Mouse (Mus musculus) testis, adult 2 months (tissue): ENCODE data around the gene Map2. TPM values are rescaled to one million over a fixed set of nuclear protein-coding genes. Genes with fewer than 3 reads are reported as not detected.

Experiments
- H3K27ac ChIP-seq: fragments of 200-500 bp; 2 replicates; pipeline ENCODE4 v1.5.1; 2012; ENCODE audit warnings: low read depth, low read length; ENCODE audit not compliant: control insufficient read depth, insufficient read depth
- H3K27me3 ChIP-seq: fragments of 200-500 bp; 2 replicates; pipeline ENCODE4 v1.6.1; 2012; ENCODE audit warnings: mild to moderate bottlenecking, low read length, moderate library complexity; ENCODE audit not compliant: control insufficient read depth, insufficient read depth
- H3K36me3 ChIP-seq: fragments of 200-500 bp; 2 replicates; pipeline ENCODE4 v1.6.1; 2012; ENCODE audit warnings: mild to moderate bottlenecking, low read length; ENCODE audit not compliant: control insufficient read depth, insufficient read depth
- H3K4me1 ChIP-seq: fragments of 200-500 bp; 2 replicates; pipeline ENCODE4 v1.6.1; 2012; ENCODE audit warnings: low read length; ENCODE audit not compliant: control insufficient read depth, insufficient read depth
- H3K4me3 ChIP-seq: fragments of 200-500 bp; 2 replicates; pipeline ENCODE4 v1.5.1; 2012; ENCODE audit warnings: low read depth, mild to moderate bottlenecking, low read length, moderate library complexity, mixed read lengths; ENCODE audit not compliant: control insufficient read depth
- CTCF ChIP-seq: fragments of 200-500 bp; IDR thresholded peaks from 2 replicates; pipeline ENCODE4 v1.5.1; 2012; ENCODE audit warnings: low read depth, mild to moderate bottlenecking, inconsistent platforms, low read length, moderate library complexity; ENCODE audit not compliant: control insufficient read depth, insufficient read depth, insufficient replicate concordance
- POLR2A ChIP-seq: fragments of 200-500 bp; IDR thresholded peaks from 2 replicates; pipeline ENCODE4 v1.6.1; 2012; ENCODE audit warnings: low read depth, mild to moderate bottlenecking, inconsistent platforms, low read length, moderate library complexity; ENCODE audit not compliant: control insufficient read depth
- polyA plus RNA-seq: library from polyadenylated mRNA; depleted of rRNA; stranded (reverse); fragments of >200 nt; gene quantifications from 2 replicates; pipeline ENCODE4 v1.2.3, GENCODE M21; 2012

The Map2 gene
- polyA plus RNA-seq, 1 experiment = 89.4 TPM

DNA sequence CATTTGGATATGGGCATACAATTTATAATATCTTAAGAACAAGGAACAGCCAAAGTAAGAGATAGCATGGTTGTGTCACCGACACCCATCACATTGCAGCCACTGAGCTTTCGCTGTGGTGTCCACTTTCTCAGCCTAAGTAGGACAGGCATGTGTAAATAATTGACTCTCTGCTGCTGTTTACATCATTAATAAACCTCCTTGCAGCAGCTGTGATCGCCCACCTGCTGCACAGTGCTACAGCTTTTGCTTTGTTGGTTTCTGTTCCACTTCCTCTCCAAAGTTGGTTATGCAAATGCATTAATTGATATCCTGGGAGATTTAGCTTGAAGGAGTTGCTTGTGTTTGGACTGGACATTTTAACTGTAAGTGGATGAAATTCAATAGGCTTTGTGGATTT, 53.1 kb downstream of the Map2 start:
- no peak for TF ChIP-seq CTCF
- no peak for TF ChIP-seq POLR2A
- no peak overlapping the region for H3K4me3 ChIP-seq
- H3K4me1 ChIP-seq = no peaks in the 10 kb centered on the region
- no peaks in the 10 kb centered on the region for H3K36me3 ChIP-seq
- no peaks in the 10 kb centered on the region for H3K27me3 ChIP-seq
- H3K27ac ChIP-seq = no peak overlapping the region

DNA sequence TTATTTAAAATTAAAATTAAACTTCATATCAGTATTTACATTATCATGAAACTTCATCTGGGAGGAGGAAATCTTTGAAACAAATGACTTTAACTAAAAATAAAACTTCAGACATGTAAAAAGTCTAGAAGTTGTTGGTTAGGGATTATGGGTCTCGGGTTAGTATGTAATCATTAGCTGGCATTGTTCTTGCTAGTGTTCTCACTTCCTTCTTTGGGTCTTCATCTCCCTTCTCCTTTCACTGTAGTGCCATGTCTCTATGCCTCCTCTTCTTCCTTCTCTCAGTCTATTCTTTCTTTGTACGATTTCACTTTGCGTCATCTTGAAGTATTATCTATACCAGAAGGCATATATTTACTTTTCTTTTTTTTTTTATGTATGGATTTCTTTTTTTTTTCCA, 55.3 kb downstream of the Map2 start:
- TF ChIP-seq CTCF = no peak
- no peak for TF ChIP-seq POLR2A
- no peak overlapping the region for H3K4me3 ChIP-seq
- no peaks in the 10 kb centered on the region for H3K27me3 ChIP-seq
- H3K4me1 ChIP-seq = no peaks in the 10 kb centered on the region
- H3K36me3 ChIP-seq = no peaks in the 10 kb centered on the region
- no peak overlapping the region for H3K27ac ChIP-seq

DNA sequence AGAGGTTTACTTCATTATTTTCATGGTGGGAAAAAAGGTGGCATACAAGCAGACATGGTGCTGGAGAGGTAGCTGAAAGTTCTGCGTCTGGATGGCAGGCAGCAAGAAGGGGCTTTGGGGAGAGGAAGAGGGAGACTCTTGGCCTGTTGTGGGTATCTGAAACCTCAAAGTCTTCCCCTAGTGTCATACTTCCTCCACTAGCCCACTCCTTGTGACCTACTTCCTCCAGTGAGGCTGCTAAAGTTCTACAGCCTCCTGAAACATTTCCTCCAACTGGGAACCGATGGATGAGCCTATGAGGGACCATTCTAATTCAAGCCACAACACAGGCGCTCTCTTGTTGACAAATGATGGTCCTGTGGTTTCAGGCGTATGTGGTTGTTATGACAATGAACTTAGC, 56.9 kb downstream of the Map2 start:
- no peak for TF ChIP-seq POLR2A
- TF ChIP-seq CTCF = no peak
- no peak overlapping the region for H3K27ac ChIP-seq
- H3K4me1 ChIP-seq = no peaks in the 10 kb centered on the region
- H3K27me3 ChIP-seq = no peaks in the 10 kb centered on the region
- no peaks in the 10 kb centered on the region for H3K36me3 ChIP-seq
- H3K4me3 ChIP-seq = no peak overlapping the region

DNA sequence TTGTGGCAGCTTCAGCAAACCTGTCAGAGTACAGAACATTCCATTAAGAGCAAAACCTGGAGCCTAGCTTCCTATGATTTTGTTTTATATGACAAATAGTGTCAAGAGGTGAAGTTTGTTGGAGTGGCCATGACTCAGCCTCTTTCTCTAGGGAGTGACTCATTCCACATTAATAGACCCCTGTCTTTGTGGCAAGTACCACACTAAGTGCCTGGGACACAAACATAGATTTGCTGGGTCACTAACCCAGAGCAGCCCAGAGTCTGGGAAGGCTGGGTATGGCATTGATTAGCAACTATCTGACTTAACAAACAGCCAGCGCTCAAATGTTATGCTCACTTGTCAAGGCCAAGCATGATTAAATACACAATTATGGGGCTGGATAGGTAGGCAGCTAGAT, 69.8 kb downstream of the Map2 start:
- H3K27me3 ChIP-seq = no peaks in the 10 kb centered on the region
- no peak overlapping the region for H3K4me3 ChIP-seq
- TF ChIP-seq POLR2A = no peak
- no peak for TF ChIP-seq CTCF
- no peak overlapping the region for H3K27ac ChIP-seq
- H3K4me1 ChIP-seq = no peaks in the 10 kb centered on the region
- H3K36me3 ChIP-seq = no peaks in the 10 kb centered on the region

DNA sequence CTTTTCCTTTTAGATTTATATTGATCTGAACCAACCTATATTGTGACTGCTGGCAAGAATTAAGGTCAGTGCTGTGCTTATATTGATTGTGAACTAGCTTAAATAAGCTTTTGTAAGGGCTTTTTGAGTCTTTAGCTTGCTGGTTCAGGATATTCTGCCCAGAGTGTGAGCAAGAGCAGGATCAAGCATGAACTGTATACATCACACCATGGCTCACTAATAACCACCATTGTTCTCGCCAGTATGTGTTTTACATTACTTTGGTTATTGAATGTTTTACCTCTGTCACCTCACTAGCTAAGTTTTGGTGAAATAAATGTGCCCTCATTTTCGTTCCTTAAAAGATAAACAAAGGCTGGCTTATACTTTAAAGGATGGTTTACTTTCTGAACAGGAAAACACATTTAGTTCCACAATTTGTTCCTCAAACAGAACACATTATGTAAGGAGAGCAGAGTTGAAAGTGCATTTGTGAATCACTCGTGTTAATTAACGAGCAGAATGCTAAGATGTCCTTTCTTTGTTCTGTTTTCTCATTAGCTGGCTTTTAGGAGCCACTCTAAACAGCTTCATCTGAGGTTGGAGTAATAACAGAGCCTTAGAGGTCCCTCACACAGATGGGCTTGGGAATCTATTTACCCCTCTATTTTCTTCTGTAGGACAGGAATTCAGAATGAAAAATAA, 76.7 kb downstream of the Map2 start:
- no peaks in the 10 kb centered on the region for H3K36me3 ChIP-seq
- no peak overlapping the region for H3K27ac ChIP-seq
- TF ChIP-seq CTCF (no peak), POLR2A (no peak)
- H3K4me3 ChIP-seq = no peak overlapping the region
- H3K27me3 ChIP-seq = no peaks in the 10 kb centered on the region
- no peaks in the 10 kb centered on the region for H3K4me1 ChIP-seq

DNA sequence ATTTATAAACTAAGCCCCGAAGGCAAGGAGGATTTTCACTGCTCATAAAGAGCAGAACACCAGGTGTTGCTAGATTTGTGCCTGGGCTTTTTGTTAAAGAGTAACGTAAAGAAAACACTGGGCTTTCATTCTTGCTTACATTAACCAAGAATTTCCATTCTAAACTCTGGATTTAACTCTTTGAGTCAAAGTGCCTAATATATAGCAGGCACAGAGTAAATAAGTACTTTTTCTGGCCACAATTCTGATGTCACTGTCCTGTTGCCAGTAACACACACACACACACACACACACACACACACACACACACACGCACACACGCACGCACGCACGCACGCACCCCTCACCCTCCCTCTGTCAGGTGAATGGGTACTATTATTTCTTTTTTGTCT, 77.3 kb downstream of the Map2 start:
- Histone ChIP-seq H3K27ac (no peak overlapping the region), H3K36me3 (no peaks in the 10 kb centered on the region), H3K27me3 (no peaks in the 10 kb centered on the region), H3K4me1 (no peaks in the 10 kb centered on the region), H3K4me3 (no peak overlapping the region)
- TF ChIP-seq CTCF = no peak

DNA sequence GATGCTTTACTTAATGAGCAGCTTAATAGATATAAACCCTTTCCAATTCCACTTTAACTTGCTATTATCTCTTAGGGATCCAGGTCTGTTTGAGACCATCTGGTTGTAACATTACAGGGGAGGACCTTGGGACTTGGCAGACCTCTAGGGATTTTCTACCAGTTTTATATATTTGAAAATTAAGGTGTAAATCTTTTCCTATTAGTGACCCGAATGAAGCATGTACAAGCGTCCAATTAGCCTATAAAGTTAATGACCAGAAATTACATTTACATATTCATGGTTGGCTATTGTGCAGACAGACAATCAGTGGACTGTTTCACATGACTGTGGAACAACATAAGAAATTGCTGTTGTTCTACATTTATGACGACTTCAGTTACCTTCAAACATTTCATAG, 88.1 kb downstream of the Map2 start:
- H3K27me3 ChIP-seq = no peaks in the 10 kb centered on the region
- H3K36me3 ChIP-seq = no peaks in the 10 kb centered on the region
- no peaks in the 10 kb centered on the region for H3K4me1 ChIP-seq
- no peak overlapping the region for H3K4me3 ChIP-seq
- TF ChIP-seq CTCF (no peak), POLR2A (no peak)
- H3K27ac ChIP-seq = no peak overlapping the region
